Mouse (Mus musculus) liver, embryonic 11.5 days (tissue): Measurements from ENCODE around the gene Sfswap. TPM values are rescaled to one million over a fixed set of nuclear protein-coding genes. Genes with fewer than 3 reads are reported as not detected.

Experiments
- ATAC-seq: fragments of 200-750 bp; cut with Nextera tagmentation; replicated peaks from 2 replicates; pipeline ENCODE4 v1.8.0; 2017; ENCODE audit warnings: moderate number of reproducible peaks, mild to moderate bottlenecking, moderate TSS enrichment, moderate library complexity; ENCODE audit not compliant: low FRiP score
- DNase-seq: peaks from one replicate; pipeline ENCODE4 v3.0.0-alpha.2; 2017; ENCODE audit warnings: low spot score
- H3K27ac ChIP-seq: fragments of 300-500 bp; sonication (generic); 2 replicates; pipeline ENCODE4 v1.5.1; 2014; ENCODE audit warnings: mild to moderate bottlenecking, low read depth, low read length, control low read depth
- H3K27me3 ChIP-seq: fragments of 300-500 bp; sonication (generic); replicated peaks from 2 replicates; pipeline ENCODE4 v1.6.1; 2014; ENCODE audit warnings: low read length, mixed read lengths; ENCODE audit not compliant: control insufficient read depth, insufficient read depth
- H3K36me3 ChIP-seq: fragments of 300-500 bp; sonication (generic); 2 replicates; pipeline ENCODE4 v1.6.1; 2014; ENCODE audit warnings: mild to moderate bottlenecking, low read length, moderate library complexity, mixed read lengths; ENCODE audit not compliant: control insufficient read depth, insufficient read depth
- H3K4me1 ChIP-seq: fragments of 300-500 bp; sonication (generic); replicated peaks from 2 replicates; pipeline ENCODE4 v1.6.1; 2014; ENCODE audit warnings: low read length, mixed read lengths; ENCODE audit not compliant: control insufficient read depth, insufficient read depth
- H3K4me2 ChIP-seq: fragments of 300-500 bp; sonication (generic); 2 replicates; pipeline ENCODE4 v1.6.1; 2014; ENCODE audit warnings: mild to moderate bottlenecking, control low read depth, moderate library complexity
- H3K4me3 ChIP-seq: fragments of 300-500 bp; sonication (generic); 2 replicates; pipeline ENCODE4 v1.5.1; 2014; ENCODE audit warnings: low read depth, low read length, control low read depth
- H3K9ac ChIP-seq: fragments of 300-500 bp; sonication (generic); 2 replicates; pipeline ENCODE4 v1.6.1; 2014; ENCODE audit warnings: low read depth, low read length, control low read depth
- H3K9me3 ChIP-seq: fragments of 300-500 bp; sonication (generic); 2 replicates; pipeline ENCODE4 v1.6.1; 2016; ENCODE audit warnings: low read length, inconsistent platforms, mixed read lengths; ENCODE audit not compliant: control insufficient read depth
- WGBS: fragments of 180-500 bp; shearing (Covaris S2); extraction: QIAGEN DNeasy Blood & Tissue Kit; methylation state at CpG from one replicate; pipeline ENCODE4 v1.1.7; 2014; 5-methylcytosine and 5-hydroxymethylcytosine counted together
- polyA plus RNA-seq: library from polyadenylated mRNA; unstranded; fragments of >200 nt; fragmentation: Nextera tagmentation; extraction: Ambion mirVana; gene quantifications from 2 replicates; pipeline ENCODE4 v1.2.1, GENCODE M21; 2014

The Sfswap gene
- polyA plus RNA-seq, 1 experiment from 2014 or later, result 38.7 TPM

DNA sequence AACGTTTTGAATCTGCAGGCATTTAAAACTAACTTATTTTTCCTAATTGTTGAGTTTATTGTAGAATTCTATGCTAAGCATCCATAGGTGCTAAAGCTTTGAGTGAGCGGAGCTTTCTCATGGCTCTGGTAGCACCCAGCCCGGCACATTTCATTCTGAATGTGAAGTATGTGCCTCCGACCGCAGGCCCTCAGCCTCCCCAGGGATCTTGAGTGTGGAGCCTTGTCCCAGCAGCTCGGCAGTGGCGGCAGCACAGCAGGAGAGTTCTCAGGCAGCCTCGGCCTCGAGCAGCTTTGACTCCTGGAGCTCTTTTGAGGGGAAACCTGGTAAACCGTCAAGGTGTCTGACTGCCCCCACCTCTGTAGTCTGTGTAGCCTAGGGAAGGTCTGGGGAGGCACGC lies 58.3 kb downstream of the Sfswap start:
- 88% methylated on average over 11 of the region's 11 CpGs for WGBS
- Histone ChIP-seq H3K9ac (no peak overlapping the region), H3K4me3 (no peak overlapping the region), H3K27ac (no peak overlapping the region), H3K27me3 (no peaks in the 10 kb centered on the region), H3K9me3 (no peaks in the 10 kb centered on the region), H3K4me1 (no peaks in the 10 kb centered on the region), H3K36me3 (peaks cover 43% of the 10 kb centered on the region), H3K4me2 (no peak overlapping the region)
- no peak for ATAC-seq
- no peak for DNase-seq

GRCm38 (mm10) chr5:129562342-129562741 lies 61.3 kb downstream of the Sfswap start:
- Histone ChIP-seq H3K9me3 (no peaks in the 10 kb centered on the region), H3K27ac (no peak overlapping the region), H3K4me3 (no peak overlapping the region), H3K4me1 (no peaks in the 10 kb centered on the region), H3K36me3 (peaks cover 28% of the 10 kb centered on the region), H3K4me2 (no peak overlapping the region), H3K9ac (no peak overlapping the region), H3K27me3 (no peaks in the 10 kb centered on the region)
- DNase-seq, result no peak
- WGBS, result 94% methylated on average over 8 of the region's 8 CpGs
- ATAC-seq, result no peak

DNA sequence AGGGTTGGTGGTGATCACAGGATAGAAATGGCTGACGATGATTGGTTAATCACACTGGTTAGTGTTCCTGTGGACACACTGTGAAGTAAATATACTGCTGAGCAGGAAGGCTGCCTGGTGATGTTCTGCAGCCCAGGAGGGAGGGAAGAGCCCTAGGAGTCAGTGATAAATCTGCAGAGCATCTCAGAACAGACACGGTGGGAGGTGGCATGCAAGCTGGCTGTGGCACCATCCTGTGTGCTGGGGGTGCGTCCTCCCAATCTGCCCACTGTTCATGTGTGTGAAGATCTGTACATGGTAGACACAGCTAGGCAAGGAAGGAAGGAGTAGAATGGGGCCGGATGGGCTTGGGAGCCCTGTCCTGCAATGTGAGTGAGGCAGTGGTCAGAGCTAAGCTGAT lies 67.6 kb downstream of the Sfswap start:
- no peaks in the 10 kb centered on the region for H3K9me3 ChIP-seq
- H3K4me1 ChIP-seq, result no peaks in the 10 kb centered on the region
- no peak for DNase-seq
- H3K9ac ChIP-seq, result no peak overlapping the region
- no peak for ATAC-seq
- no peak overlapping the region for H3K27ac ChIP-seq
- no peak overlapping the region for H3K4me2 ChIP-seq
- peaks cover 32% of the 10 kb centered on the region for H3K36me3 ChIP-seq
- H3K4me3 ChIP-seq, result no peak overlapping the region
- WGBS, result 87% methylated on average over 4 of the region's 4 CpGs
- no peaks in the 10 kb centered on the region for H3K27me3 ChIP-seq

DNA sequence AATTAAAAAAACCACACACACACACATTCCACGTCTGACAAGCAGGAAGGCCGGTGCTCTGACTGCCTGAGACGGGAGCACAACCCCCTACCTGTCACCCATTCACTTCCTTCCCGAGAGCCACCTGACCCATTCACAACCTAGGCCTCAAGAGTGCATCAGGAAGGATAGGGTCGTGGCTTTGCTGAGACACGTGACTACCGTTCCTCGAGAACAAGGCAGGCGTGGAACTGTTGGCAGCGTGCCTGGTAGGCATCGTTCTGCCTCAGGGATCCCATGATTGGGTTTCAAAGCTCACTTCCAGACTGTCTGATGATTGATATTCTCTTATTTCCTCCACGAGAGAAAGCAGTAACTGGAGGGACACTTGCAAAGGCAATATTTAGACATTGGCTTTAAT lies 77.2 kb downstream of the Sfswap start:
- no peak for ATAC-seq
- no peaks in the 10 kb centered on the region for H3K36me3 ChIP-seq
- peaks cover 33% of the 10 kb centered on the region for H3K27me3 ChIP-seq
- H3K4me2 ChIP-seq, result no peak overlapping the region
- no peak overlapping the region for H3K9ac ChIP-seq
- 56% methylated on average over 12 of the region's 12 CpGs for WGBS
- no peak overlapping the region for H3K27ac ChIP-seq
- no peak for DNase-seq
- H3K4me1 ChIP-seq, result no peaks in the 10 kb centered on the region
- H3K9me3 ChIP-seq, result no peaks in the 10 kb centered on the region
- no peak overlapping the region for H3K4me3 ChIP-seq

DNA sequence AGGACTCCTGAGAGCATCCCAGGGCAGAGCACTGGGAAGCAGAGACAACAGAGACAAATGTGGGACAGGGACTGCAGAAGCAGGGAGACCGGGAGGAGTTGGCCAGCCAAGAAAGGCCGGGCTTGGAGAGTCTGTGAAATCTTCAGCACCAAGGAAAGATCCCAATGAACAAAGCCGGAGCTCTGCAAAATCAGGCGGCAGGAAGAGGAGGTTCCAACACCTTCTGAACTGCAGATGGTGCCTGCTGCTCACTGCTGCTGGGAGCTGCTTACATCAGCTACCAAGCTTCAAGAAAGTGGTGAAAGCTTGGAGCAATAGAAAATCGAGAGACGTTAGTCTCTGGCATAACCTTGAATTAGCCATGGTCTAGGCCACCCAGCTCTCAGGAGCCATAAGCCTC lies 79.0 kb downstream of the Sfswap start:
- peaks cover 47% of the 10 kb centered on the region for H3K27me3 ChIP-seq
- WGBS, result 8% methylated on average over 6 of the region's 6 CpGs
- H3K4me1 ChIP-seq, result peaks cover 11% of the 10 kb centered on the region

DNA sequence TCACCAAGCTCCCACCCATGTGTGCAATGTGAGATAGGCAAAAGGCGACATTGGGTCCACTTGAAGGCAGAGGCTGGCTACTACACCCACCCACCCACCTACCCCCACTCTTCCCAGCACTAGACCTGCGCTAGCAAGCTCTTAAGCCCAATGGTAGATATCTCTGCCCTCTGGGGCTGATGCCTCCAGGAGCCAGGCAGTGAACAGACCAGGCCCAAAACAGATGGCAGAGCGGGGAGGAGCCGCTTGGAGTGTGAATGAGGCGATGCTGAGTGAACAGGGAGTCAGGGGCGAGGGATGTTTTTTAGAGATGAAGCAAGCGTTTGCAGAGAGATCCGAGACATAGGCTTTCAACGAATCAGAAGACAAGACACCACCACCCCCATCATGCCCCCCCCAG lies 79.6 kb downstream of the Sfswap start:
- H3K27me3 ChIP-seq, result peaks cover 52% of the 10 kb centered on the region
- H3K9me3 ChIP-seq, result no peaks in the 10 kb centered on the region
- H3K27ac ChIP-seq, result no peak overlapping the region
- ATAC-seq (no peak), DNase-seq (no peak)
- no peak overlapping the region for H3K4me2 ChIP-seq
- peaks cover 15% of the 10 kb centered on the region for H3K4me1 ChIP-seq
- WGBS, result 55% methylated on average over 9 of the region's 9 CpGs
- no peak overlapping the region for H3K9ac ChIP-seq
- H3K36me3 ChIP-seq, result no peaks in the 10 kb centered on the region
- no peak overlapping the region for H3K4me3 ChIP-seq

More for the DNA sequence above, 79.0 kb downstream of the Sfswap start:
- Histone ChIP-seq H3K9me3 (no peaks in the 10 kb centered on the region), H3K36me3 (no peaks in the 10 kb centered on the region), H3K27ac (no peak overlapping the region), H3K4me2 (no peak overlapping the region), H3K4me3 (no peak overlapping the region), H3K9ac (no peak overlapping the region)
- ATAC-seq, result no peak
- no peak for DNase-seq

DNA sequence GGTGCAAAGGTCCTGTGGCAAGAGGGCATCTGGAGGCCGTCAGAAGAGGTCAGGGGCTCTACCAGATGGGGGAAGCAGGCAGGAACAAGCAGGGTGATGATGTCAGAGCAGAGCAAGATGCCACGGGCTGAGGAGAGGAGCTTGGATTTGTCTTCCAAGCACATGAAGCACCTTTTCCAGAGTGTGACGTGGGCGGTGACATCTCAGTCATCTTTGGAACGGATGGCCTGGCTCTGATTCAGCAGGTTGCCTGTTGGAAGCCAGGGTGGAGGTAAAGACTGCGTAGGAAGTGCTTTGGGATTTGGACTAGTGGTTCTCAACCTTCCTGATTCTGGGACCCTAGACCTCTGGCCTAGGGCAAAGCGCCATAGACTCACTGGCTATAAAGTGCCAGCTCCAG lies 80.0 kb downstream of the Sfswap start:
- ATAC-seq (no peak), DNase-seq (no peak)
- H3K27me3 ChIP-seq, result peaks cover 57% of the 10 kb centered on the region
- no peak overlapping the region for H3K4me3 ChIP-seq
- H3K9me3 ChIP-seq, result no peaks in the 10 kb centered on the region
- H3K36me3 ChIP-seq, result no peaks in the 10 kb centered on the region
- H3K27ac ChIP-seq, result no peak overlapping the region
- no peak overlapping the region for H3K9ac ChIP-seq
- 66% methylated on average over 7 of the region's 7 CpGs for WGBS
- H3K4me2 ChIP-seq, result no peak overlapping the region
- H3K4me1 ChIP-seq, result peaks cover 18% of the 10 kb centered on the region

DNA sequence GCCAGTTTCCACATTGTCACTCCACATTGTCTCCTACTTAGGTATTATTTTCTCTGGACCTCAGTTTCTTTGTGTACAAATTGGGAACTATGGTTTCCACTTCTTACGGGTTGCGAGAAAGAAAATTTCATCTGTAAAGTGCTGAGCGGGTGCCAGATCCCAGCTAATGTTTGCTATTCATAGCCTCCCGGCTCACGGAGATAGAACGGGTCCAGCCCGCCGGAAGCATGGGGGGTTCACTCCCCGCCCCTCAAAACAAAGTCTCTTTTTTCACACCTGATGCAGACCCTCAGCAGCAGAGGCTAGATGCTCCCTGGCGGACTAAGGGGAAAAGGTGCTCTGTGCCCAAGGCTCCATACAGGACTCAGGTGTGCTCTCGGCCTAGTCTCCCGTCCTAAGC lies 82.3 kb downstream of the Sfswap start:
- ATAC-seq (peak; percentile 2; the same call in 1 of the 2 replicates), DNase-seq (peak; percentile 47)
- Histone ChIP-seq H3K9ac (peak overlapping the region; percentile 60), H3K36me3 (no peaks in the 10 kb centered on the region), H3K27ac (no peak overlapping the region), H3K4me3 (peak overlapping the region; percentile 71), H3K4me1 (peaks cover 21% of the 10 kb centered on the region), H3K4me2 (peak overlapping the region; percentile 100), H3K9me3 (no peaks in the 10 kb centered on the region), H3K27me3 (peaks cover 66% of the 10 kb centered on the region)
- WGBS, result 8% methylated on average over 12 of the region's 12 CpGs

GRCm38 (mm10) chr5:129583761-129584582 lies 83.0 kb downstream of the Sfswap start, which contains the start of gene Mmp17:
TSS of gene Mmp17 (plus strand) at chr5:129584169.
- Histone ChIP-seq H3K9me3 (no peaks in the 10 kb centered on the region), H3K36me3 (no peaks in the 10 kb centered on the region), H3K4me1 (peaks cover 21% of the 10 kb centered on the region), H3K9ac (peak within 1 kb of the TSS; percentile 60), H3K4me3 (peak within 1 kb of the TSS; percentile 71), H3K27me3 (peaks cover 72% of the 10 kb centered on the region), H3K27ac (no peak within 1 kb of the TSS), H3K4me2 (peak within 1 kb of the TSS; percentile 100)
- peak; percentile 94 for ATAC-seq
- under 1% methylated on average over 76 of the region's 80 CpGs for WGBS
- peak; percentile 91 for DNase-seq
